Mouse (Mus musculus) kidney, adult 8-10 months (tissue): ENCODE results near the gene Sltm.
A peak's percentile ranks its signal among the peaks of the same experiment; 100 is the strongest.
"Not testable (repeated sequence)": the region's sequence is repeated elsewhere in the genome, so short reads cannot be mapped to it uniquely, and the experiment has no call there.

Source experiments
- DNase-seq, 2 experiments: peaks; one replicate each; pipeline ENCODE4 v3.0.0; 2022

Gene Sltm

DNA sequence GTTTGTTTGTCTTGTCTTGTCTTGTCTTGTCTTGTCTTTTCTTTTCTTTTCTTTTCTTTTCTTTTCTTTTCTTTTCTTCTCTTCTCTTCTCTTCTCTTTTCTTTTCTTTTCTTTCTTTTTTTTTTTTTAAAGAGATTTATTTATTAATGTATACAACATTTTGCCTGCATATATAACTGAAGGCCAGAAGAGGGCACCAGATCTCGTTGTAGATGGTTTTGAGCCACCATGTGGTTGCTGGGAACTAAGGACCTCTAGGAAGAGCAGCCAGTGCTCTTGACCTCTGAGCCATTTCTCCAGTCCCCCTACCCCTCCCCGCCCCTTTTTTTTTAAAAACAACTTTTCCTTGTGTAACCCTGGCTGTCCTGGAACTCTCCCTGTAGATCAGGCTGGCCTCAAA is 9.7 kb downstream of the Sltm start:
- not testable (repeated sequence) for DNase-seq

DNA sequence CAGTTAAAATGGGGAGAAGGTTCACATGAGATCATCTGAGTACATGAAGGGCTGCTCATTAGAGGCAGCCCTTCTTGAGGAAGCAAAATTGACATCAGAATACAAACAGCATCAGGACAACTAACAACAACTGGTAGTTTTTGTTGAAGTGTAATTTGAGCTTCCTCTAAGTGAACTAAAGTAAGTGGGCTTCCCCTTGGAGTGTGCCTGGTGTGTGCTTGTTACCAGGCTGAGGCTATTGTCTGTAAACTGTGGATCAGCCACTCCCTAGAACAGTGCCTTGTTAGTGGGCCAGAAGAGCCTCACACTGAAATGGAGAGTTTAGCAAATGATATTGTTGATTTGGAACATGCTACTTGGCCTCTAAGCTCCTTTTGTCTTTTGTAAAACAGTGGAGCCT is 12.9 kb downstream of the Sltm start:
- DNase-seq = no peak

DNA sequence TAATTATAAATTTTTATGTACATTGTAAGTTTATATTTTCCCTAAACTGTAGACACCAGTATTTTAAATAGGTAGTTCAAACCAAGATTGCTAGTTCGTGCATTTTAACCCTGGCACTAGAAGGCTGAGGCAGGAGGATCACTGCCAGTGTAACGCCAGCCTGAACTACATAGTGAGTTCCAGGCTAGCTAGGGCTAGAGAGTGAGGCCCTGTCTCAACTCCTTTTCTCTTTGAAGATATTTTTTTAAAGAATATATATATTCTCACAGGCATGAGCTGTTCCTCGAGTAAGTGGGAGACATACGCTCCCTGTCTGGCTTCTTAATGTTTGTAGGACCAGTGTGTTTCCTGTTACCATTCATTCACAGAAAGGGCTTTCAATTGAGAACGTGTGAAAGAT is 14.2 kb downstream of the Sltm start:
- DNase-seq = no peak

DNA sequence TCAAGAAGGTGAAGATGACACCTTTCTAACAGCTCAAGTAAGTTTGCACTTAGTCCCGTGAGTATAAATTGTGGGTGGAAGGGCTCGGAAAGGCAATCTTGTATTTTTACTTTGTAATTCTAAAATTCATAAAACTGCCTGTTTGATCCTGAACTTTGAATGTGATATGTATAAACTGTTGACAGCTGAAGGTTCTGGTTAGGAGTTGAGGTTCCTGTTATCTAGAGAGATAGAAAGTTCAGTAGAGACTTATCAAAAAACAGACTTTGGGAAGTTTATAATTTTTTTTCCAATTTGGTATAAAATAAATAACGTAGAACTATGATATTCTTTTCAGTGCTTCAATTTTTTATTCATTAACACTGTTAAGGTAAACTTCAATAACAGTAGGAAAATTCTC is 20.3 kb downstream of the Sltm start:
- no peak for DNase-seq

DNA sequence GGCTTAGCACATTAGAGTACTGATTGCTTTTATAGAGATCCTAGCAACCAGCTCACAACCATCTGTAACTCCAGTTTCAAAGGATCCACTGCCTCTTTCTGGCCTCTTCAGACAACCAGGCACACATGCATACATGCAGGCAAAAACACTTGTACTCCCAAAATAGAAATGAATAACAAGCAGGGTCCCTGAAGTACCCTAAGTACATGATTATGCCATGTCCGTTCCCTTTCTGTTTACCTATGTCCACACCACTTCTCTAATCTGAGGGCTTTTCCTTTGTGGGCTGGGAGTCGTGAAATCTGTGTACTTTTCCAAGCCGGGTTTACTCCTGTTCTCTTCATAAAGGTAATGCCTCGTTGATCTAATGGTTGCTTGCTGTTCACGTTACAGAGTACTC is 25.1 kb downstream of the Sltm start:
- DNase-seq = no peak

DNA sequence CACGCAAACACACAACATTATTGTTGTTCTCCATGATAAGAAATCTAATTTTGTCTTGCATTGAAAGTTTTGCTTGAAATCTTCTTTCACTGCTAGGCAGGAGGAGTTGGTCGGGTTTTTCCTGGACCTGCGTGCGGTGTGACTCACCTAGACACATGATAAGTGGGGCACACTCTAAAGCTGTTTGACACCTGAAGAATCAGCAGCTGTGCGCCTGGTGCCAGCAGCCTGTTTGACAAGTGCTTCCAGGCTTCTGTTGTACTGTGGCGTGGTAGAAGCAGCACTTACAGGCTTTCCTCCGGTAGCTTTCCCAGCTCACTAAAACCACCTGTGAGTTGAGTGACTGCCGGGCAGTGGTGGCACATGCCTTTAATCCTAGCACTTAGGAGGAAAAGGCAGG is 27.8 kb downstream of the Sltm start:
- no peak for DNase-seq

DNA sequence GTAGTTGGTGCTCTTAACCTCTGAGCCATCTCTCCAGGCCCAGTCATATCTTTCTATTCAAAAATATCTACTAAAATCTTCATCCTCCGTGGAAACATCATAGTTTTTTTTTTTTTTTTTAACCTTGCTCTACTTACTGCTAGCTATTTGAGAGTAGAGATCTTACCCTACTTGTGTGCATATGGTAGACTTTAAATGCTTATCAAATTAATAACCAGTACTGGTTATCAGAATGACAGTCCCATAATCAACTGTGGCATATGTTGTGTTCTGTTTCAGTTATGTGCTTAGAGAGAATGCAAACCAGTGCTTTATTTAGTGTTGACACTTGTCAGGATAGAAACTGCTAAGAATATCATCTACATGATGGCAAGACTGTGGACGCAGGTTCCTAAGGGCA is 35.6 kb downstream of the Sltm start:
- no peak for DNase-seq

DNA sequence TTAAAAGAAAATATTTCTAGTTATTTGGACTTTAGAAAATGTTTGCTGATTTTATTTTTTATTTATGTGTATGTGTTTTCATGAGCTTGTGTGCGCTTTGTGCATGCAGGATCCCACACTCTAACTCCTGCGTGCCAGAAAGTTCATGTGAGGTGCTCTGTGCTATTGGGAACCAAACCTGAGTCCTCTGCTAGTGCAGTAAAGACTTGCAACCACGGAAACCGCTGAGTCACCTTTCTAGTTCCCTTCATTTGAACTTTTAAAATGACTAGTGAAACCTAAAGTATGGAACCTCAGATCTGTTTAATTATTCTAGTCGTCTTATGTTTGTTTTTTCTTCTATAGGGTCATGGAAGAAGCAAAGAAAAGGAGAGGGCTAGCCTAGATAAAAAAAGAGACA is 38.4 kb downstream of the Sltm start:
- DNase-seq = no peak

DNA sequence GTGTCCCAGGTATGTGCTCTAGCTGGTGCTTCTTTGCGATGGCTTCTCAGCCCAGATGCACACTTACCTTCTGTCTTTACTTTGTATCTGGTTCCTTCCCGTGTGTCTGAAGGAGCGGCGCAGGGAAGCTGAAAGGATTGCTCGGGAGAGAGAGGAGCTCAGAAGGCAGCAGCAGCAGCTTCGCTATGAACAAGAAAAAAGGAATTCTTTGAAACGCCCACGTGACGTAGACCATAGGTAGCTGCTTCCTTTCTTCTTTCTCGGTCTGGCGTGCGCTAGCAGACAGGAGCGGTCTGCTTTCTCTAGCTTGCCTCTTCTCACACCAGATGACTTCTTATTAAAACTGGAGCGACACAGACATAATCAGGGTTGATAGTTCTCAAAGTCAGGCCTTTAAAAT is 42.1 kb downstream of the Sltm start:
- no peak for DNase-seq

DNA sequence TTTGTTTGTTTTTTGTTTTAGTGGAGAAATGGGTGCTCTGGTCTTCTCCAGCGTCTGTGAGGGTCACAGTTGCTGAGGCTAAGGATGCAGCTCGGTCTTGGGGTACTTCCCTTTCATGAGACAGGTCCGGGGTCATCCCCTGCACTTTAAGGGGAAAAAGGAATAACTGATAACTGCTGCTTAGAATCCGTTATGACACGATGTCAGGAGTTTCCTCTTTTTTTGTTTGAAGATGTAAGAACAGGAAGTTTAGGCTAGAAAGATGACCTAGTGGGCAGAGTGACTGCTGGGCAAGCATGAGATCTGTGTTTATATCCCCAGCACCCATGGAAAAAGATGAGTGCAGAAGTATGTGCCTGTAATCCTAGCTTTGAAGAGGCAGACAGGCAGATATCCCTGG is 42.6 kb downstream of the Sltm start:
- no peak for DNase-seq

DNA sequence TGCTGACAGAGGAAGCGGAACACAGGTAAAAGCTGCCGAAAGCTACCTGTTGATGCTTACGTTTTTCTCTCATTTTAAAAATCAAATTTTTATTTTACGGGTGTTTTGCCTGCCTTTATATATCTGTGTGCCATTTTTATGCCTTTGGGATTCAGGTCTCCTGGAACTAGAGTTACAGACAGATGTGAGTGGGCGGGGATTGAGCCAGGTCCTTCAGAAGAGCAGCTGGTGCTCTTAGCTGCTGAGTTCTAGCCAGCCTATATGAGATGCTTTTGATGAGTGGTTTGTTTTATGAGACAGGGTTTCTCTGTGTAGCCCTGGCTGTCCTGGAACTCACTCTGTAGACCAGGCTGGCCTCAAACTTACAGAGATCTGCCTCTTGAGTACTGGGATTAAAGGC is 44.6 kb downstream of the Sltm start:
- DNase-seq = no peak

DNA sequence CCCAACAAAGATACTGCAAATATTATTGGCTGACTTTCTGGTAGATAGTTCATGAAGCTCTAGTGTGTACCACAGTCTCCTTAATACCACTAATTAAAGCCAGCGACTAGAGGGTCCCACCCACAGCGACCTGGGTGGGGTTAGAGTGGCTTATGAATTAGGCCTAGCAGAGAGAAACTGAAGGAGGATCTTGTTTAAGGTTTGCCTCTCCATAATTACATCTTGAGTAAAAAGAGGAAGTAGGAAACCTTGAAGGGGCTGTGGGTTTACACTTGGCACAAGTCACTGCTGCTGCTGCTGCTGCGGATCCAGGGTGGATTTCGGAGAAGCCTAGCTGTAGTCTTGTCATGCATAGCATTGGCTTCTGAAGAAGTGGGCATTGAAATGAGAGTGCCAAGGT is 48.2 kb downstream of the Sltm start:
- DNase-seq = no peak

DNA sequence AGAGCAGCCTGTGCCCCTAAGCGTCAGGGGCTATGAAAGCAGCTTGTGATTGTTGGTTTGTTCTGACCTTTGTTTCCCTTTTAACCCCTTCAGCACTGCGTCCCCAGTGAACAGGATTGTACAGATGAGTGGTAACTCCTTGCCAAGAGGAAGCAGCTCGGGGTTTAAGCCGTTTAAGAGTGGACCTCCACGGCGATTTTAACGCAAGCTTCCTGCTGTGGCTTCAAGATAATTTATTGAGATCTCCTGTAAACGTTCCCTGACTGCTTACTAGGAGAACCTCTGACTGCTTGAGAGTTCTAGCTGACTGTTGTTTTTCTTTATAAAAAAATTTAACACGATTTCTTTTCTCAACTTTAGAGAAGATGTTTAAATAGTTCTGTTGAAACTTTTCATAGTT is 48.9 kb downstream of the Sltm start:
- DNase-seq = no peak

DNA sequence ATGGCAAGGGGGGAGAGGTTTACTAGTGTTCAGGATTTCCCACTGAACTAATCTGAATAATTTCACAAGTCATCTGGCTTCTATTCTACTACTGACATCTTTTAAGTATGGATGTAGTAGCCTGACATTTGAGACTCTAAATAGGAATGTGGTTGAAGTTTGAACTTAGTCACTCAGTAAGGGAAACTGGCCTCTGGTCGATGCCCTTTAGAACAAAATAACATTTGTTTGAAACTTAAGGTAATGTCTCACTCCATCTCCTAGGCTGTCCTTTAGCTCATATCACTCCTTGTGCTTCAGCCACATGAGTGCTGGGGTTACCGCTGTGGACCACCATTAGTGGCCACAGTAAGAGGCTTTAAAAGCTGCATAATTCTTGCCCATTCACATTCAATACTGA is 55.7 kb downstream of the Sltm start:
- DNase-seq = peak in 1 of 2 experiments; percentile 12

DNA sequence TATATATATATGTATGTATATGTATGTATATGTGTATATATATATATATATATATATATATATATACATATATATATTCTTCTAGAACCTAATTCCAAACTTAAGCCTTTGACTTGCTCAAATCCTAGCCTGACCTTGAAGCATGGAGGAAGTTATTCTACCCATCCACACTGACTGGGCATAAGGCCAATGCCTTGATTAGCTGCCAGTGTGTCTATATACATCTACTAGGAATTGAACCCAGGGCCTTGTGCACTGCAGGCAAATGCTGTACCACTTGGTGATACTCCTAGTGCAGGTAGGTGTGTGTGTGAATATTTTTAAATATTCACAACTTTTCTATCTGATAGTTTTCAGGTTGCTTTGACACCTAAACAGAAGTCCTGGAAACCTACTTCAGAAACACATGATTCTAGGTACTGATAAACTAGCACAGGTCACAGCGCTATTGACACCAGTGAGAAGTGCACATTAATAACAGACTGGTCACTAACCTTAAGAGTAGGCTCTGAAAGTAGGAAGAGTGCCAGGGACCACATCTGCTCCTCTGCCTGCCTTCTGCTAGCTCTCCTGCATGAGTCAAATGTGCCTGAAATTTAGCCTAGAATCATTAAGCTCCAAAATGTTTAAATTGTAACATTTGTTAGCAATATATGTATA is 59.8 kb downstream of the Sltm start:
- peak; percentile 30 to 57 for DNase-seq

DNA sequence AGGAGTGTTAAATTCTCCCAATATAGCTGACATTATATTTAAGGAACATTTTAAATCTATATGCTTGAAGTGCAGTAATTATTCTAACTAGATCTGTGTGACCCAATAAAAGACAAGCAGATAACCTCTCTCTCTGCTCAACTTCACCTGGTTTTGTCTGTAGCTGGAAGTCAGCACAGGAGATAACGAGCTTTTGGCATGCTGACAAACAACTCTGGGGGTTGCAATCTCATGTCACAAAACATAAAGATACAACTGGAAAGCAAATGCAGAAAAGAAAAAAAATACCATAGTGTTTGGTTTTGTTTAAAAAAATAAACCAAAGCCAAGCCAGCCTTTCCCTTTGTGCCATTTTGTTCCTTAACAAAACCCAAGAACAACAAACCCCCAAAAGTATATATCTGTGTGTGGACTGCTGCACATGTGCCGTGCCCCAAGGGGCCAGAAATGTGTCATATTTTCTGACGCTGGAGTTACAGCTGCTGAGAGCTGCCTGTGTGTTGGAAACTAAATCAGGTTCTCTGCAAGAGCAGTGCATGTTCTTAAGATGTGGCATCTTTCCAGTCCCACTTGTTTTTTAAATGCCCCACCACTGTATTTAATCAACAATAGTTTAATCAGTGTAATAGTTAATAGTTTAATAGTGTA is 68.6 kb downstream of the Sltm start:
- DNase-seq = no peak

DNA sequence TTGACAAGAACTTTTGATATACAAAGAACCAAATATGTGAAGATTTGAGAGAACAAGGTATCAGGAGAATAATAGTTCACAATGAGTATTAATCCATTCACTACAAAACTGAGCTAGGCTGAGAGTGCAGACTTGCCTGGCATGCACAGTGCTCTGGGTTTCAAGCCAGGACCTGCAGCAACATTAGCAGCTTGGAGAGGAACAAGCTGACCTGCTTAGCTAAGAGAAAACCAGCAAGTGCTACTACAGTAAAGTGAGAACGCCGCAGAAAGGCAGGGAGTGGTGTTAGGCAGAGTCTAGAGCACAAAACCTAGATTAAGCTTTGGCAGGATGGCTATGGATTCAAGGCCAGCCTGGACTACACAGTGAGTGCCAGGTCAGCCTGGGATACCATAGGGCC is 87.2 kb downstream of the Sltm start:
- DNase-seq = no peak

DNA sequence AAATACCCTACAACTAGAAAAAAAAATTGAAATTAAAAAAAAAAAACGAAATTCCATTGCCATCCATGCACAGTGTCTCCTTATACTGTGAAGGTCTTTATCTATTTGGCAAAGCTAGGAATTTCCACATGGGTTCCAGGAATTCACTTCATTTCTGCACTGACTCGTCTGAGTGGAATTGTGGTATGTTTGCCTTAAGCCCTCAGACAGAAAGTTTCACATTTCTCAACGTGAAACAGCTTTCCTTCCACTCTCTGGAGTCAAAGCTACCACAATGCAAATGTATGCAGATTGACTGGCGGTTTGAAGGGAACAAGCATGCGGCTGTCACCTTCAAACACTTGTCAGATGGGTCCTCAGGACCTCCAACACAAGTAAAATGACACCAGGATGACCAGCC is 89.1 kb downstream of the Sltm start:
- DNase-seq = no peak

DNA sequence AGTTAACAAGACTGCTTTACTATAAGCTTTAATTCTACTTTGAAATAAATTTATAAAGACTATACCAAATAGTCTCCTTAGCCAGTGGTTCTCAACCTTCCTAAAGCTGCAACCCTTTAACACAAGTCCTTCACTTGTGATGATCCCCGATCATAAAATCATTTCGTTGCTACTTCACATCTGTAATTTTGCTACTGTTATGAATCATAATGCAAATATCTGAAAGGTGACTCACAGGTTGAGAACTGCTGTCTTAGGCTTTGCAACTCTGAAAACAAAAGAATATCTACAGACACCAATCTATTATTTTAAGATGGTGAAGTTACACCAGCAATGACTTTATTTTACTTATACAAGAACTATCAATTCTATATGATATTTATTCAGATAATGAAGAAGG is 94.2 kb downstream of the Sltm start:
- no peak for DNase-seq
